Mouse (Mus musculus): ENCODE results near the gene S100a4.
A peak's percentile ranks its signal among the peaks of the same experiment; 100 is the strongest.

S100a4 gene

GRCm38 (mm10) chr3:90600458-90601195 is 2.9 kb upstream of the S100a4 start:
- no peak for DNase-seq

- DNase-seq: no peak
Measured at GRCm38 (mm10) chr3:90601486-90602110, 2.0 kb upstream of the S100a4 start, which contains the start of gene Gm42674. Gene Gm42674 (plus strand): TSS chr3:90601904.

- DNase-seq: peak; percentile 87
Measured at GRCm38 (mm10) chr3:90604416-90604815, 845 bp downstream of the S100a4 start.

- no peak for DNase-seq
Measured at GRCm38 (mm10) chr3:90605049-90605448, 1.5 kb downstream of the S100a4 start.

GRCm38 (mm10) chr3:90605736-90606135 is 2.2 kb downstream of the S100a4 start:
- no peak for DNase-seq

- DNase-seq: peak; percentile 65
Measured at GRCm38 (mm10) chr3:90606185-90606584, 2.6 kb downstream of the S100a4 start.

- DNase-seq: no peak
Measured at GRCm38 (mm10) chr3:90607361-90607760, 3.8 kb downstream of the S100a4 start.

GRCm38 (mm10) chr3:90608223-90608622 is 4.7 kb downstream of the S100a4 start, which contains the start of gene S100a5:
Gene S100a5 (plus strand): TSS chr3:90608523.
- DNase-seq: no peak

- DNase-seq: no peak
Measured at GRCm38 (mm10) chr3:90609102-90609501, 5.5 kb downstream of the S100a4 start.

- no peak for DNase-seq
Measured at GRCm38 (mm10) chr3:90611494-90611893, 7.9 kb downstream of the S100a4 start.

GRCm38 (mm10) chr3:90612061-90612460 is 8.5 kb downstream of the S100a4 start:
- DNase-seq: no peak

- peak; percentile 82 for DNase-seq
Measured at GRCm38 (mm10) chr3:90612728-90613291, 9.2 kb downstream of the S100a4 start, which contains the start of gene S100a6. Gene S100a6 (plus strand): TSS chr3:90612882.

GRCm38 (mm10) chr3:90613461-90614147 is 10.0 kb downstream of the S100a4 start:
- DNase-seq: no peak

- DNase-seq: no peak
Measured at GRCm38 (mm10) chr3:90614148-90614530, 10.6 kb downstream of the S100a4 start.

- DNase-seq: no peak
Measured at GRCm38 (mm10) chr3:90614611-90615251, 11.2 kb downstream of the S100a4 start.

- DNase-seq: peak; percentile 86
Measured at GRCm38 (mm10) chr3:90615415-90615814, 11.8 kb downstream of the S100a4 start.

- no peak for DNase-seq
Measured at GRCm38 (mm10) chr3:90615911-90616310, 12.3 kb downstream of the S100a4 start.

GRCm38 (mm10) chr3:90617586-90617985 is 14.0 kb downstream of the S100a4 start:
- no peak for DNase-seq

- no peak for DNase-seq
Measured at GRCm38 (mm10) chr3:90621552-90621951, 18.0 kb downstream of the S100a4 start.

GRCm38 (mm10) chr3:90623435-90624071 is 20.0 kb downstream of the S100a4 start:
- DNase-seq: peak; percentile 86

GRCm38 (mm10) chr3:90625496-90625895 is 21.9 kb downstream of the S100a4 start:
- no peak for DNase-seq

All from kidney, postnatal 10 days (tissue).